Mouse (Mus musculus) stomach, postnatal 0 days (tissue): ENCODE results near the gene Slc25a30.

ENCODE experiments used
- CTCF ChIP-seq: IDR thresholded peaks from 2 replicates; pipeline ENCODE4 v1.5.1; 2016; ENCODE audit warnings: antibody characterized with exemption, low read depth, mild to moderate bottlenecking, moderate library complexity
- EP300 ChIP-seq: optimal IDR thresholded peaks from 2 replicates; pipeline ENCODE3; 2016; ENCODE audit warnings: antibody characterized with exemption

DNA sequence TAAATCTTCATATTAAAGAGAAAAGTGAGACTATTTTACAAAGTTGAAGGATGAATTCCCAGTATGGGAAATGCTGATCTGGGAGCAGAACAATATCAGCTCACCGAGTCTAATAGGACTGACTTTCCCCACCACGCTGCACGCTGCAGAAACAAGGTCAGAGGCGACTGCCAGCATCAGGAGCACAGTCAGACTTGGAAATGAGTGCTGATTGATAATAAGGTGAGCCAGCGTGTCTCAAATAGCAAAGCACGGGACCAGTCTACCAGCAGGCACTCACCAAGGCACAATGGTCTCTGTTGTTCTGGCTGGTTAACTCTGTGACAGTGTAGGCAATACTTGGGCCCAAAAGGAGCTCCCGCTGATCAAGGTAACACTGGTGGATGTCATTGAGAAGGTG lies 54.2 kb downstream of the Slc25a30 start:
- TF ChIP-seq CTCF (no peak), EP300 (no peak)
